Mouse (Mus musculus): ENCODE results near the gene Ndufb4. TPM values are rescaled to one million over a fixed set of nuclear protein-coding genes. Genes with fewer than 3 reads are reported as not detected.

The Ndufb4 gene
- total and polyA plus RNA-seq, 3 experiments: 162 to 216 (median 188) TPM

DNA sequence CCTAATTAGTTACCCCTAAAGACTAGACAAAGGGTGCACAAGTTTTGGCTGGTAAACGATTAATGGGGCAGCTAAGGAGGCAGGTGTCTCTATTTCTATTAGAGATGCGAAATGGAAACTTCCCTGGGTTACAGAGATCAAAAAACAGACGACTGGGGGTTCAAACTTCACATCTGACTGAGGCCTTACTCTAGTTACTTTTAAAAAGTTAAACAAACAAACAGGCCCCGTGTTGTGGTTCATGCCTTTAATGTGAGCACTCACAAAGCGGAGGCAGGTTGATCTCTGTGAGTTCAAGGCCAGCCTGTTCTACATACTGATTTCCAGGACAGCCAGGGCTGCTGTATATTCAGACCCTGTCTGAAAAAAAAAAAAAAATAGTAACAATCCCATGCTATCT lies 1.6 kb downstream of the Ndufb4 start:
- Histone ChIP-seq H3K36me3 (ENCODE audit: control insufficient read depth, insufficient read depth, low read length) (peaks cover 17% of the 10 kb centered on the region), H3K27me3 (ENCODE audit: control insufficient read depth, insufficient read depth, low read length) (no peaks in the 10 kb centered on the region), H3K79me2 (replicated peaks; ENCODE audit: control insufficient read depth, insufficient read depth, low read length) (no peaks in the 10 kb centered on the region; the same call in 1 of the 2 replicates), H3K4me3 (no peak overlapping the region), H3K27ac (no peak overlapping the region), H3K4me1 (ENCODE audit: control insufficient read depth, insufficient read depth, low read length) (peaks cover 9% of the 10 kb centered on the region), H3K9ac (ENCODE audit: low read depth, low read length) (no peak overlapping the region)
- WGBS: 81% methylated on average over 5 of the region's 5 CpGs
- intact Hi-C loops (cut with DNase I): loop anchor here (10.0 kb wide), 1 partner anchor 778 kb away; the partner anchor contains the start of genes Eaf2 and Golgb1
- DNase-seq: no peak
- TF ChIP-seq CTCF (IDR thresholded peaks at IDR 0.05) (no peak), POLR2A (IDR thresholded peaks at IDR 0.05; ENCODE audit: insufficient read depth, low read depth, low read length) (no peak), EP300 (IDR thresholded peaks at IDR 0.05; ENCODE audit: insufficient read depth, low read depth, low read length) (no peak)

- H3K27ac ChIP-seq: no peak overlapping the region
- peaks cover 9% of the 10 kb centered on the region for H3K4me1 ChIP-seq (ENCODE audit: control insufficient read depth, insufficient read depth, low read length)
- 43% methylated on average over 5 of the region's 5 CpGs for WGBS
- no peak for DNase-seq
- TF ChIP-seq POLR2A (IDR thresholded peaks at IDR 0.05; ENCODE audit: insufficient read depth, low read depth, low read length) (no peak), EP300 (IDR thresholded peaks at IDR 0.05; ENCODE audit: insufficient read depth, low read depth, low read length) (no peak), CTCF (IDR thresholded peaks at IDR 0.05) (no peak)
- peaks cover 17% of the 10 kb centered on the region for H3K36me3 ChIP-seq (ENCODE audit: control insufficient read depth, insufficient read depth, low read length)
- H3K79me2 ChIP-seq (replicated peaks; ENCODE audit: control insufficient read depth, insufficient read depth, low read length): no peaks in the 10 kb centered on the region; the same call in 1 of the 2 replicates
- intact Hi-C loops (cut with DNase I): loop anchor here (10.0 kb wide), 1 partner anchor 777 kb away; the partner anchor contains the start of genes Eaf2 and Golgb1
- H3K9ac ChIP-seq (ENCODE audit: low read depth, low read length): no peak overlapping the region
- no peaks in the 10 kb centered on the region for H3K27me3 ChIP-seq (ENCODE audit: control insufficient read depth, insufficient read depth, low read length)
- no peak overlapping the region for H3K4me3 ChIP-seq
Measured at GRCm38 (mm10) chr16:37651467-37651866, 2.8 kb downstream of the Ndufb4 start.

DNA sequence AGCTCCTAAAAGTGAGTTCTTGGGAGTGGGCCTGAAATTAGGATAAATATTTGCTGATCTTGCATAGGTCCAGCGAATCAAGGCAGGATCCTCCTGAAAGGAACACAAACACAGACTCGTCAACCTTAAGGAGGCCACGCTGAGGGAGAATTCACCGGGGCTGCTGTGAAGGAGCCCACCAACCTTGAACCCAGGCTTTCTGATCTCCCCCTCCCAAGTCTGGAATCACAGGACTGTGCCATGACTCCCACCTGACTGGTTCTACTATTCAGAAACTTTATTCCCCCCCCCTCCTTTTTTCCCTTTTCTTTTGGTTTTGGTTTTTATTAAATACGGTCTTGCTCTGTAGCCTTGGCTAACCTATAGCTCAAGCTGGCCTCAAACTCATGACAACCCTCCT lies 5.2 kb downstream of the Ndufb4 start:
- no peak overlapping the region for H3K9ac ChIP-seq (ENCODE audit: low read depth, low read length)
- no peaks in the 10 kb centered on the region; the same call in 1 of the 2 replicates for H3K79me2 ChIP-seq (replicated peaks; ENCODE audit: control insufficient read depth, insufficient read depth, low read length)
- H3K27me3 ChIP-seq (ENCODE audit: control insufficient read depth, insufficient read depth, low read length): no peaks in the 10 kb centered on the region
- no peak overlapping the region for H3K27ac ChIP-seq
- no peak overlapping the region for H3K4me3 ChIP-seq
- H3K36me3 ChIP-seq (ENCODE audit: control insufficient read depth, insufficient read depth, low read length): peaks cover 17% of the 10 kb centered on the region
- H3K4me1 ChIP-seq (ENCODE audit: control insufficient read depth, insufficient read depth, low read length): peaks cover 9% of the 10 kb centered on the region
- DNase-seq: no peak
- WGBS: 87% methylated on average over 5 of the region's 5 CpGs
- no peak for TF ChIP-seq POLR2A (IDR thresholded peaks at IDR 0.05; ENCODE audit: insufficient read depth, low read depth, low read length)
- no peak for TF ChIP-seq EP300 (IDR thresholded peaks at IDR 0.05; ENCODE audit: insufficient read depth, low read depth, low read length)
- no peak for TF ChIP-seq CTCF (IDR thresholded peaks at IDR 0.05)
- intact Hi-C loops (cut with DNase I): no loop called here

GRCm38 (mm10) chr16:37647936-37648335 lies 6.3 kb downstream of the Ndufb4 start:
- DNase-seq: no peak
- Histone ChIP-seq H3K4me3 (no peak overlapping the region), H3K36me3 (ENCODE audit: control insufficient read depth, insufficient read depth, low read length) (peaks cover 13% of the 10 kb centered on the region), H3K79me2 (replicated peaks; ENCODE audit: control insufficient read depth, insufficient read depth, low read length) (no peaks in the 10 kb centered on the region), H3K27me3 (ENCODE audit: control insufficient read depth, insufficient read depth, low read length) (no peaks in the 10 kb centered on the region), H3K4me1 (ENCODE audit: control insufficient read depth, insufficient read depth, low read length) (peaks cover 6% of the 10 kb centered on the region), H3K9ac (ENCODE audit: low read depth, low read length) (no peak overlapping the region), H3K27ac (no peak overlapping the region)
- 66% methylated on average over 8 of the region's 8 CpGs for WGBS
- TF ChIP-seq EP300 (IDR thresholded peaks at IDR 0.05; ENCODE audit: insufficient read depth, low read depth, low read length) (no peak), POLR2A (IDR thresholded peaks at IDR 0.05; ENCODE audit: insufficient read depth, low read depth, low read length) (no peak), CTCF (IDR thresholded peaks at IDR 0.05) (no peak)
- intact Hi-C loops (cut with DNase I): no loop called here

GRCm38 (mm10) chr16:37647067-37647466 lies 7.2 kb downstream of the Ndufb4 start:
- H3K4me1 ChIP-seq (ENCODE audit: control insufficient read depth, insufficient read depth, low read length): peaks cover 4% of the 10 kb centered on the region
- H3K36me3 ChIP-seq (ENCODE audit: control insufficient read depth, insufficient read depth, low read length): peaks cover 7% of the 10 kb centered on the region
- H3K79me2 ChIP-seq (replicated peaks; ENCODE audit: control insufficient read depth, insufficient read depth, low read length): no peaks in the 10 kb centered on the region
- TF ChIP-seq POLR2A (IDR thresholded peaks at IDR 0.05; ENCODE audit: insufficient read depth, low read depth, low read length) (no peak), CTCF (IDR thresholded peaks at IDR 0.05) (no peak), EP300 (IDR thresholded peaks at IDR 0.05; ENCODE audit: insufficient read depth, low read depth, low read length) (no peak)
- H3K9ac ChIP-seq (ENCODE audit: low read depth, low read length): no peak overlapping the region
- no peak for DNase-seq
- H3K27ac ChIP-seq: no peak overlapping the region
- H3K4me3 ChIP-seq: no peak overlapping the region
- 85% methylated on average over 16 of the region's 16 CpGs for WGBS
- H3K27me3 ChIP-seq (ENCODE audit: control insufficient read depth, insufficient read depth, low read length): no peaks in the 10 kb centered on the region
- intact Hi-C loops (cut with DNase I): no loop called here

GRCm38 (mm10) chr16:37645799-37646198 lies 8.5 kb downstream of the Ndufb4 start:
- no peaks in the 10 kb centered on the region for H3K4me1 ChIP-seq (ENCODE audit: control insufficient read depth, insufficient read depth, low read length)
- peaks cover 2% of the 10 kb centered on the region for H3K36me3 ChIP-seq (ENCODE audit: control insufficient read depth, insufficient read depth, low read length)
- no peak overlapping the region for H3K9ac ChIP-seq (ENCODE audit: low read depth, low read length)
- no peak overlapping the region for H3K4me3 ChIP-seq
- H3K27me3 ChIP-seq (ENCODE audit: control insufficient read depth, insufficient read depth, low read length): no peaks in the 10 kb centered on the region
- TF ChIP-seq EP300 (IDR thresholded peaks at IDR 0.05; ENCODE audit: insufficient read depth, low read depth, low read length): no peak
- TF ChIP-seq POLR2A (IDR thresholded peaks at IDR 0.05; ENCODE audit: insufficient read depth, low read depth, low read length): no peak
- no peak for TF ChIP-seq CTCF (IDR thresholded peaks at IDR 0.05)
- no peaks in the 10 kb centered on the region for H3K79me2 ChIP-seq (replicated peaks; ENCODE audit: control insufficient read depth, insufficient read depth, low read length)
- intact Hi-C loops (cut with DNase I): no loop called here
- WGBS: 83% methylated on average over 3 of the region's 3 CpGs
- H3K27ac ChIP-seq: no peak overlapping the region
- no peak for DNase-seq

All from heart, adult 2 months (tissue).